ENCODE assay signal across 14 mouse cellular contexts in the genomic region with DNA sequence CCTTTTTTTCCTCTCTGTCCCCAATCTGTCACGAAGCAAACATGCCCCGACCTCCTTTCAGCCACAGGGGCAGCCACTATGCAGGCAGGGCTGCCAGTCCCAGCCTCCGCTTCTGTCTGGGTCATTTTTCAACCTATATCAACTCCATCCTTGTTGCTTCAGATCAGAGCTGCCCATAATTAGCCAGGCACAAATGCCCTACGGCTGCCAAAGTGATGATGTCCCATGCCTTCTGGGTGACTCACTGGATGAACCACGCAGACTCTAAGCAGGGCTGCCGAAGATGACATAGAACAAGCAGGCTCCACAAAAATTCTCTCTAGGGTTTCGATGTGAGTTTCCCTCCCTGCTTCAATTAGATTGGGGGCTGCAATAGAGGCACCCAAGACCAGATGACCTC.
DNase-seq lines count a peak whose midpoint lies in the region; TF ChIP-seq lines count a peak whose summit lies in the region.
"Had no signal": no experiment of that assay in that cellular context is flagged by ENCODE, and none has a peak within 500 bp of the region (broad histone marks: within the 10 kb centered on the region; RNA-seq: fewer than 3 reads in every experiment).

No protein-coding gene starts in this region.

- intact Hi-C loops in gastrocnemius, adult 2 months (cut with DNase I) = no loop called here
- intact Hi-C loops in gastrocnemius, postnatal 14 days (cut with DNase I; ENCODE audit: low total_unique reads) = no loop called here
- intact Hi-C loops in heart, postnatal 14 days (cut with DNase I) = no loop called here

- peak overlapping the region; percentile 38; the same call in 1 of the 2 replicates for H3K27ac ChIP-seq in gastrocnemius, adult 2 months
- H3K27ac ChIP-seq: hindbrain, postnatal 0 days; limb, embryonic 10.5 days; neural tube, embryonic 15.5 days had no signal

- peak; percentile 32 for DNase-seq in gastrocnemius, adult 2 months
- DNase-seq in gastrocnemius, postnatal 14 days = no peak
- peak; percentile 53 for DNase-seq in adrenal gland, adult 2 months
- DNase-seq in cerebellum, postnatal 25 days = peak; percentile 55 to 67
- DNase-seq in heart, postnatal 14 days = peak; percentile 12 to 28
- DNase-seq in right cerebral cortex, postnatal 25 days = no peak
- DNase-seq in right cerebral cortex, adult 18-20 months = no peak
- DNase-seq in embryo, embryonic 11 days = no peak
- DNase-seq: lung, embryonic 14.5 days; midbrain, embryonic 14.5 days had no signal

- no peak for TF ChIP-seq CTCF in gastrocnemius, adult 2 months (IDR thresholded peaks at IDR 0.05)

- no peak overlapping the region for H3K4me3 ChIP-seq in gastrocnemius, adult 2 months
- H3K4me3 ChIP-seq: erythroblast, embryonic 14.5 days; limb, embryonic 10.5 days; neural tube, embryonic 15.5 days had no signal

Comparison
In these comparisons a context has a peak if more than half of its experiments do, and no peak if none do; other contexts are left out.
1. DNase-seq: peak in gastrocnemius, adult 2 months (single experiment), adrenal gland, adult 2 months (single experiment), cerebellum, postnatal 25 days (2 of 2) and heart, postnatal 14 days (2 of 2); none in gastrocnemius, postnatal 14 days (single experiment), right cerebral cortex, postnatal 25 days (single experiment), right cerebral cortex, adult 18-20 months (single experiment) and embryo, embryonic 11 days (single experiment).